Mouse (Mus musculus): ENCODE data around the gene Ikzf2. TPM values are rescaled to one million over a fixed set of nuclear protein-coding genes. Genes with fewer than 3 reads are reported as not detected.
A peak's percentile ranks its signal among the peaks of the same experiment; 100 is the strongest.

Ikzf2 gene
- polyA plus RNA-seq, 1 experiment, result under 0.01 TPM

- H3K4me3 ChIP-seq (replicated peaks), result no peak overlapping the region
- no peaks in the 10 kb centered on the region for H3K27me3 ChIP-seq (ENCODE audit: control insufficient read depth)
- TF ChIP-seq GATA1 (IDR thresholded peaks at IDR 0.05; ENCODE audit: low read length) (no peak), TAL1 (IDR thresholded peaks at IDR 0.05; ENCODE audit: low read length) (no peak)
- H3K36me3 ChIP-seq (ENCODE audit: control insufficient read depth), result no peaks in the 10 kb centered on the region
- H3K4me1 ChIP-seq (ENCODE audit: control insufficient read depth), result peaks cover 5% of the 10 kb centered on the region
- no peaks in the 10 kb centered on the region for H3K9me3 ChIP-seq (ENCODE audit: control insufficient read depth, low read length)
Measured at GRCm38 (mm10) chr1:69585546-69585945, 101.5 kb downstream of the Ikzf2 start.

- Histone ChIP-seq H3K27me3 (ENCODE audit: control insufficient read depth) (no peaks in the 10 kb centered on the region), H3K4me1 (ENCODE audit: control insufficient read depth) (peaks cover 5% of the 10 kb centered on the region), H3K4me3 (replicated peaks) (no peak overlapping the region), H3K36me3 (ENCODE audit: control insufficient read depth) (no peaks in the 10 kb centered on the region), H3K9me3 (ENCODE audit: control insufficient read depth, low read length) (no peaks in the 10 kb centered on the region)
- TF ChIP-seq TAL1 (IDR thresholded peaks at IDR 0.05; ENCODE audit: low read length) (no peak), GATA1 (IDR thresholded peaks at IDR 0.05; ENCODE audit: low read length) (no peak)
Measured at GRCm38 (mm10) chr1:69583932-69584659, 102.9 kb downstream of the Ikzf2 start.

GRCm38 (mm10) chr1:69578917-69579316, 108.1 kb downstream of the Ikzf2 start:
- TF ChIP-seq GATA1 (IDR thresholded peaks at IDR 0.05; ENCODE audit: low read length), result no peak
- no peak for TF ChIP-seq TAL1 (IDR thresholded peaks at IDR 0.05; ENCODE audit: low read length)
- Histone ChIP-seq H3K27me3 (ENCODE audit: control insufficient read depth) (no peaks in the 10 kb centered on the region), H3K4me1 (ENCODE audit: control insufficient read depth) (no peaks in the 10 kb centered on the region), H3K4me3 (replicated peaks) (no peak overlapping the region), H3K9me3 (ENCODE audit: control insufficient read depth, low read length) (no peaks in the 10 kb centered on the region), H3K36me3 (ENCODE audit: control insufficient read depth) (no peaks in the 10 kb centered on the region)

- Histone ChIP-seq H3K4me3 (replicated peaks) (peak overlapping the region; percentile 14), H3K9me3 (ENCODE audit: control insufficient read depth, low read length) (no peaks in the 10 kb centered on the region), H3K36me3 (ENCODE audit: control insufficient read depth) (no peaks in the 10 kb centered on the region), H3K27me3 (ENCODE audit: control insufficient read depth) (no peaks in the 10 kb centered on the region), H3K4me1 (ENCODE audit: control insufficient read depth) (peaks cover 34% of the 10 kb centered on the region)
- TF ChIP-seq GATA1 (IDR thresholded peaks at IDR 0.05; ENCODE audit: low read length), result peak; percentile 62
- TF ChIP-seq TAL1 (IDR thresholded peaks at IDR 0.05; ENCODE audit: low read length), result peak; percentile 57
Measured at GRCm38 (mm10) chr1:69559443-69560090, 127.5 kb downstream of the Ikzf2 start.

GRCm38 (mm10) chr1:69555636-69556151, 131.4 kb downstream of the Ikzf2 start:
- Histone ChIP-seq H3K36me3 (ENCODE audit: control insufficient read depth) (no peaks in the 10 kb centered on the region), H3K4me1 (ENCODE audit: control insufficient read depth) (peaks cover 34% of the 10 kb centered on the region)
- TF ChIP-seq GATA1 (IDR thresholded peaks at IDR 0.05; ENCODE audit: low read length) (no peak), TAL1 (IDR thresholded peaks at IDR 0.05; ENCODE audit: low read length) (no peak)

GRCm38 (mm10) chr1:69549987-69550386, 137.1 kb downstream of the Ikzf2 start:
- Histone ChIP-seq H3K4me1 (ENCODE audit: control insufficient read depth) (peaks cover 43% of the 10 kb centered on the region), H3K36me3 (ENCODE audit: control insufficient read depth) (no peaks in the 10 kb centered on the region), H3K27me3 (ENCODE audit: control insufficient read depth) (no peaks in the 10 kb centered on the region), H3K9me3 (ENCODE audit: control insufficient read depth, low read length) (no peaks in the 10 kb centered on the region), H3K4me3 (replicated peaks) (no peak overlapping the region)
- TF ChIP-seq GATA1 (IDR thresholded peaks at IDR 0.05; ENCODE audit: low read length), result no peak
- TF ChIP-seq TAL1 (IDR thresholded peaks at IDR 0.05; ENCODE audit: low read length), result no peak

More at GRCm38 (mm10) chr1:69555636-69556151, 131.4 kb downstream of the Ikzf2 start:
- H3K9me3 ChIP-seq (ENCODE audit: control insufficient read depth, low read length), result no peaks in the 10 kb centered on the region
- H3K27me3 ChIP-seq (ENCODE audit: control insufficient read depth), result no peaks in the 10 kb centered on the region
- no peak overlapping the region for H3K4me3 ChIP-seq (replicated peaks)

- peaks cover 75% of the 10 kb centered on the region for H3K4me1 ChIP-seq (ENCODE audit: control insufficient read depth)
- no peaks in the 10 kb centered on the region for H3K27me3 ChIP-seq (ENCODE audit: control insufficient read depth)
- H3K9me3 ChIP-seq (ENCODE audit: control insufficient read depth, low read length), result no peaks in the 10 kb centered on the region
- no peak overlapping the region for H3K4me3 ChIP-seq (replicated peaks)
- H3K36me3 ChIP-seq (ENCODE audit: control insufficient read depth), result no peaks in the 10 kb centered on the region
- TF ChIP-seq GATA1 (IDR thresholded peaks at IDR 0.05; ENCODE audit: low read length) (no peak), TAL1 (IDR thresholded peaks at IDR 0.05; ENCODE audit: low read length) (no peak)
Measured at GRCm38 (mm10) chr1:69545885-69546253, 141.2 kb downstream of the Ikzf2 start.

GRCm38 (mm10) chr1:69545217-69545884, 141.7 kb downstream of the Ikzf2 start:
- H3K36me3 ChIP-seq (ENCODE audit: control insufficient read depth), result no peaks in the 10 kb centered on the region
- no peaks in the 10 kb centered on the region for H3K27me3 ChIP-seq (ENCODE audit: control insufficient read depth)
- TF ChIP-seq TAL1 (IDR thresholded peaks at IDR 0.05; ENCODE audit: low read length) (no peak), GATA1 (IDR thresholded peaks at IDR 0.05; ENCODE audit: low read length) (peak; percentile 36; the same call in 1 of the 2 replicates)
- H3K9me3 ChIP-seq (ENCODE audit: control insufficient read depth, low read length), result no peaks in the 10 kb centered on the region
- H3K4me3 ChIP-seq (replicated peaks), result no peak overlapping the region
- peaks cover 72% of the 10 kb centered on the region for H3K4me1 ChIP-seq (ENCODE audit: control insufficient read depth)
